Mouse (Mus musculus): ENCODE data around the gene Scnn1a.

- TF ChIP-seq CHD2 (IDR thresholded peaks at IDR 0.05; ENCODE audit: low read depth, low read length) (no peak), ZC3H11A (IDR thresholded peaks at IDR 0.05; ENCODE audit: borderline replicate concordance, low read depth, low read length) (no peak), MAFK (IDR thresholded peaks at IDR 0.05; ENCODE audit: insufficient read depth, low read depth, low read length) (no peak)
These were observed 10.3 kb downstream of the Scnn1a start for GRCm38 (mm10) chr6:125330626-125331326.
